Mouse (Mus musculus) CH12.LX (cell line): Measurements from ENCODE around the gene Asic2. TPM values are rescaled to one million over a fixed set of nuclear protein-coding genes. Genes with fewer than 3 reads are reported as not detected.

Experiments used
- DNase-seq: peaks from one replicate; pipeline ENCODE4 v3.0.0-alpha.2; 2013; ENCODE audit errors: extremely low read depth
- H3K27ac ChIP-seq: 2 replicates; pipeline ENCODE4 v1.5.1; 2012; ENCODE audit warnings: low read depth, mild to moderate bottlenecking, control low read depth, moderate library complexity; ENCODE audit not compliant: insufficient read depth
- H3K27me3 ChIP-seq: replicated peaks from 2 replicates; pipeline ENCODE3; 2012; ENCODE audit warnings: inconsistent platforms
- H3K36me3 ChIP-seq, 2 experiments: replicated peaks in 1 of 2; 2 replicates each; pipeline versions ENCODE3 to v1.6.1; 2012; ENCODE audit warnings: inconsistent platforms in 1 of 2, low read length in 1 of 2, mild to moderate bottlenecking in 1 of 2, mixed read lengths in 1 of 2, moderate library complexity in 1 of 2; ENCODE audit not compliant: control insufficient read depth in 1 of 2, insufficient read depth in 1 of 2
- H3K4me1 ChIP-seq, 2 experiments: 2 replicates each; pipeline ENCODE4 v1.6.1; 2012; ENCODE audit warnings: inconsistent platforms in 1 of 2, moderate library complexity in 1 of 2; ENCODE audit not compliant: insufficient read depth in 2 of 2, control insufficient read depth in 1 of 2
- H3K4me2 ChIP-seq: 2 replicates; pipeline ENCODE4 v1.6.1; 2012; ENCODE audit warnings: low read depth, mild to moderate bottlenecking, control low read depth; ENCODE audit not compliant: poor library complexity, insufficient read depth, severe bottlenecking
- H3K4me3 ChIP-seq, 3 experiments: fragments of 150-350 bp in 1 of 3; sonication (generic) in 1 of 3; replicated peaks in 1 of 3; 2 replicates each; pipeline versions ENCODE3 to v1.5.1; 2011 to 2012; ENCODE audit warnings: low read depth in 2 of 3, low read length in 2 of 3, mild to moderate bottlenecking in 2 of 3, moderate library complexity in 2 of 3, control low read depth in 1 of 3, improper control_type of control experiment in 1 of 3, inconsistent platforms in 1 of 3, mixed read lengths in 1 of 3; ENCODE audit not compliant: poor library complexity in 1 of 3
- H3K79me2 ChIP-seq: replicated peaks from 2 replicates; pipeline ENCODE4 v1.6.1; 2012; ENCODE audit warnings: mild to moderate bottlenecking, moderate library complexity; ENCODE audit not compliant: control insufficient read depth, poor library complexity, insufficient read depth, severe bottlenecking; ENCODE audit errors: extremely low read depth
- H3K9ac ChIP-seq: 2 replicates; pipeline ENCODE4 v1.6.1; 2012; ENCODE audit warnings: low read depth, mild to moderate bottlenecking, control low read depth, moderate library complexity; ENCODE audit not compliant: insufficient read depth
- H3K9me3 ChIP-seq: replicated peaks from 2 replicates; pipeline ENCODE3; 2012; ENCODE audit warnings: low read length, inconsistent platforms, mixed read lengths
- BHLHE40 ChIP-seq: IDR thresholded peaks from 2 replicates; pipeline ENCODE4 v1.6.1; 2011; ENCODE audit warnings: mild to moderate bottlenecking, low read depth, low read length, improper control_type of control experiment
- CHD2 ChIP-seq: IDR thresholded peaks from 2 replicates; pipeline ENCODE4 v1.6.1; 2011; ENCODE audit warnings: low read length, improper control_type of control experiment
- E2F4 ChIP-seq: IDR thresholded peaks from 2 replicates; pipeline ENCODE4 v1.6.1; 2011; ENCODE audit warnings: low read depth, low read length, improper control_type of control experiment; ENCODE audit not compliant: insufficient replicate concordance
- ELF1 ChIP-seq: IDR thresholded peaks from 2 replicates; pipeline ENCODE4 v1.6.1; 2014; ENCODE audit warnings: low read depth, mild to moderate bottlenecking, inconsistent platforms, low read length, improper control_type of control experiment
- IRF4 ChIP-seq: IDR thresholded peaks from 2 replicates; pipeline ENCODE4 v1.6.1; 2014; ENCODE audit warnings: low read depth, mild to moderate bottlenecking, inconsistent platforms, low read length, improper control_type of control experiment
- JUN ChIP-seq: IDR thresholded peaks from 2 replicates; pipeline ENCODE4 v1.6.1; 2011; ENCODE audit warnings: low read depth, mild to moderate bottlenecking, low read length, improper control_type of control experiment, moderate library complexity; ENCODE audit not compliant: insufficient read depth
- JUND ChIP-seq: conservative IDR thresholded peaks from 2 replicates; pipeline ENCODE4 v1.6.1; 2011; ENCODE audit warnings: low read depth, low read length, improper control_type of control experiment
- KAT2A ChIP-seq: IDR thresholded peaks from 2 replicates; pipeline ENCODE4 v1.6.1; 2012; ENCODE audit warnings: low read length, improper control_type of control experiment, inconsistent platforms; ENCODE audit not compliant: insufficient replicate concordance
- MAZ ChIP-seq: IDR thresholded peaks from 2 replicates; pipeline ENCODE4 v1.6.1; 2012; ENCODE audit warnings: low read depth, mild to moderate bottlenecking, inconsistent platforms, low read length, improper control_type of control experiment, moderate library complexity
- MEF2A ChIP-seq: IDR thresholded peaks from 2 replicates; pipeline ENCODE4 v1.6.1; 2014; ENCODE audit warnings: low read depth, mild to moderate bottlenecking, inconsistent platforms, low read length, improper control_type of control experiment, borderline replicate concordance
- MYC ChIP-seq: IDR thresholded peaks from 2 replicates; pipeline ENCODE4 v1.6.1; 2011; ENCODE audit warnings: low read depth, mild to moderate bottlenecking, improper control_type of control experiment, low read length
- NRF1 ChIP-seq: IDR thresholded peaks from 2 replicates; pipeline ENCODE4 v1.6.1; 2014; ENCODE audit warnings: low read depth, mild to moderate bottlenecking, inconsistent platforms, low read length, improper control_type of control experiment, moderate library complexity
- PAX5 ChIP-seq: IDR thresholded peaks from 2 replicates; pipeline ENCODE4 v1.6.1; 2012; ENCODE audit warnings: low read length, inconsistent platforms, mixed read lengths
- POLR2A ChIP-seq: IDR thresholded peaks from 2 replicates; pipeline ENCODE4 v1.6.1; 2011; ENCODE audit warnings: low read depth, mild to moderate bottlenecking, improper control_type of control experiment, low read length
- RCOR1 ChIP-seq: conservative IDR thresholded peaks from 2 replicates; pipeline ENCODE4 v1.6.1; 2012; ENCODE audit warnings: low read depth, mild to moderate bottlenecking, inconsistent platforms, low read length, improper control_type of control experiment
- SIN3A ChIP-seq: IDR thresholded peaks from 2 replicates; pipeline ENCODE4 v1.6.1; 2012; ENCODE audit warnings: low read length, improper control_type of control experiment, inconsistent platforms
- TCF12 ChIP-seq: IDR thresholded peaks from 2 replicates; pipeline ENCODE4 v1.6.1; 2014; ENCODE audit warnings: low read depth, mild to moderate bottlenecking, inconsistent platforms, low read length, improper control_type of control experiment
- UBTF ChIP-seq: IDR thresholded peaks from 2 replicates; pipeline ENCODE4 v1.6.1; 2012; ENCODE audit warnings: low read depth, mild to moderate bottlenecking, inconsistent platforms, low read length, improper control_type of control experiment, moderate library complexity
- ZMIZ1 ChIP-seq: IDR thresholded peaks from 2 replicates; pipeline ENCODE4 v1.6.1; 2012; ENCODE audit warnings: low read depth, mild to moderate bottlenecking, inconsistent platforms, low read length, improper control_type of control experiment
- dilution Hi-C: fragments of 300-500 bp; cut with MboI; formaldehyde crosslinking; loops from 2 replicates; pipeline ENCODE4 v1.14.3; 2020; ENCODE audit warnings: low sequenced_read_pairs; ENCODE audit not compliant: extremely low pct_unique_long_range_greater_than_20kb, extremely low pct_ligation_motif_present
- in situ Hi-C: fragments of 300-500 bp; cut with MboI; formaldehyde crosslinking; loops from 3 replicates; pipeline ENCODE4 v1.14.3; 2019; ENCODE audit warnings: low sequenced_read_pairs, low pct_ligation_motif_present, low pct_unique_long_range_greater_than_20kb, mixed read lengths
- polyA plus RNA-seq: library from polyadenylated mRNA; unstranded; fragments of >175 nt; gene quantifications from 2 replicates; pipeline ENCODE4 v1.2.1, GENCODE M21; 2012; ENCODE audit warnings: low read depth; ENCODE audit not compliant: insufficient read length
- total RNA-seq, 2 experiments: library from RNA; depleted of rRNA; stranded (reverse); fragments of 300-350 nt in 1 of 2; fragments of >200 nt in 1 of 2; gene quantifications; 2 replicates each; pipeline ENCODE4 v1.2.3; 2012 to 2014

Asic2 gene
- total and polyA plus RNA-seq, 3 experiments, result not detected

GRCm38 (mm10) chr11:81059546-81059945, 908.7 kb downstream of the Asic2 start:
- H3K79me2 ChIP-seq, result no peaks in the 10 kb centered on the region
- TF ChIP-seq PAX5, result no peak
- no peak for TF ChIP-seq KAT2A
- no peak for TF ChIP-seq SIN3A
- no peak for TF ChIP-seq MAZ
- no peak for TF ChIP-seq MEF2A
- no peak for TF ChIP-seq JUN
- no peak for TF ChIP-seq TCF12
- no peak for TF ChIP-seq ZMIZ1
- no peak for TF ChIP-seq BHLHE40
- TF ChIP-seq JUND, result no peak
- TF ChIP-seq E2F4, result no peak
- no peak for TF ChIP-seq IRF4
- TF ChIP-seq CHD2, result no peak
- TF ChIP-seq RCOR1, result no peak
- TF ChIP-seq MYC, result no peak
- TF ChIP-seq NRF1, result no peak
- TF ChIP-seq UBTF, result no peak
- TF ChIP-seq ELF1, result no peak
- TF ChIP-seq, all 38 proteins: peak for 0
- Histone ChIP-seq H3K9me3 (no peaks in the 10 kb centered on the region), H3K4me1 (no peaks in the 10 kb centered on the region), H3K27ac (no peak overlapping the region), H3K4me3 (no peak overlapping the region), H3K27me3 (peaks cover 96% of the 10 kb centered on the region), H3K4me2 (no peak overlapping the region), H3K9ac (no peak overlapping the region), H3K36me3 (no peaks in the 10 kb centered on the region)
- in situ Hi-C loops, result no loop called here
- dilution Hi-C loops, result no loop called here
- DNase-seq, result no peak

- Histone ChIP-seq H3K9ac (no peak overlapping the region), H3K27ac (no peak overlapping the region), H3K4me3 (no peak overlapping the region), H3K27me3 (peaks cover 97% of the 10 kb centered on the region), H3K4me1 (no peaks in the 10 kb centered on the region), H3K79me2 (no peaks in the 10 kb centered on the region), H3K4me2 (no peak overlapping the region), H3K36me3 (no peaks in the 10 kb centered on the region), H3K9me3 (no peaks in the 10 kb centered on the region)
- TF ChIP-seq POLR2A, result no peak
- TF ChIP-seq CHD2, result no peak
- TF ChIP-seq MYC, result no peak
- TF ChIP-seq E2F4, result no peak
- dilution Hi-C loops, result no loop called here
- in situ Hi-C loops, result no loop called here
- DNase-seq, result no peak
Measured at GRCm38 (mm10) chr11:81057506-81057905, 910.8 kb downstream of the Asic2 start.
